Mouse (Mus musculus): Measurements from ENCODE around the gene Atp2a2.

- TF ChIP-seq POLR2A (IDR thresholded peaks at IDR 0.05; ENCODE audit: control insufficient read depth, low read depth, low read length) (no peak), CTCF (IDR thresholded peaks at IDR 0.05; ENCODE audit: control insufficient read depth, insufficient read depth, insufficient replicate concordance, low read depth, low read length) (no peak)
Observed at GRCm38 (mm10) chr5:122482733-122483391, 19.2 kb downstream of the Atp2a2 start.
